Comparison of ENCODE assay signal across 12 mouse cellular contexts in genomic region chr11:8582101-8582920, GRCm38 (mm10).
DNase-seq lines count a peak whose midpoint lies in the region; ATAC-seq lines count a peak whose summit lies in the region.
"Had no signal": no experiment of that assay in that cellular context is flagged by ENCODE, and none has a peak within 500 bp of the region (broad histone marks: within the 10 kb centered on the region; RNA-seq: fewer than 3 reads in every experiment).

No protein-coding gene starts in this region.

- no peak overlapping the region for H3K9ac ChIP-seq in limb, embryonic 11.5 days (ENCODE audit: low read length)
- no peak overlapping the region for H3K9ac ChIP-seq in stomach, embryonic 16.5 days (ENCODE audit: low read length)
- H3K9ac ChIP-seq: lung, embryonic 14.5 days had no signal

- H3K4me3 ChIP-seq in limb, embryonic 11.5 days (ENCODE audit: low read depth, low read length), result no peak overlapping the region
- H3K4me3 ChIP-seq in limb, embryonic 10.5 days, result no peak overlapping the region
- H3K4me3 ChIP-seq in stomach, embryonic 16.5 days (replicated peaks; ENCODE audit: low read length), result no peak overlapping the region

- H3K4me1 ChIP-seq in limb, embryonic 11.5 days (ENCODE audit: control insufficient read depth, insufficient read depth, low read length), result peaks cover 18% of the 10 kb centered on the region
- H3K4me1 ChIP-seq in limb, embryonic 10.5 days, result peaks cover 40% of the 10 kb centered on the region
- H3K4me1 ChIP-seq in stomach, embryonic 16.5 days (ENCODE audit: control insufficient read depth, insufficient read depth, low read length), result peaks cover 20% of the 10 kb centered on the region

- H3K27me3 ChIP-seq in limb, embryonic 11.5 days (ENCODE audit: control insufficient read depth, insufficient read depth, low read length), result no peaks in the 10 kb centered on the region
- H3K27me3 ChIP-seq in limb, embryonic 10.5 days (ENCODE audit: low read depth, poor library complexity, severe bottlenecking), result no peaks in the 10 kb centered on the region
- H3K27me3 ChIP-seq in stomach, embryonic 16.5 days (ENCODE audit: control insufficient read depth, insufficient read depth, low read length), result no peaks in the 10 kb centered on the region

- H3K9me3 ChIP-seq in limb, embryonic 11.5 days (ENCODE audit: control insufficient read depth, low read length), result no peaks in the 10 kb centered on the region
- H3K9me3 ChIP-seq in limb, embryonic 10.5 days (replicated peaks), result no peaks in the 10 kb centered on the region
- H3K9me3 ChIP-seq in stomach, embryonic 16.5 days (replicated peaks; ENCODE audit: control insufficient read depth, low read length), result no peaks in the 10 kb centered on the region

- peak; percentile 44; the same call in 1 of the 2 replicates for ATAC-seq in limb, embryonic 11.5 days (ENCODE audit: insufficient number of reproducible peaks, low FRiP score, low TSS enrichment, low read depth)
- peak; percentile 68 for ATAC-seq in stomach, embryonic 16.5 days (ENCODE audit: insufficient read depth, low FRiP score)
- ATAC-seq: CD4-positive, CD25-positive, alpha-beta regulatory T cell, adult 4 months had no signal

- WGBS in limb, embryonic 11.5 days, result 88% methylated on average over 10 of the region's 10 CpGs
- WGBS in limb, embryonic 10.5 days, result 85% methylated on average over 10 of the region's 10 CpGs
- 41% methylated on average over 10 of the region's 10 CpGs for WGBS in large intestine, adult 2 months
- WGBS in stomach, embryonic 16.5 days, result 69% methylated on average over 10 of the region's 10 CpGs

- H3K4me2 ChIP-seq in limb, embryonic 11.5 days (ENCODE audit: low read depth, severe bottlenecking), result no peak overlapping the region
- no peak overlapping the region for H3K4me2 ChIP-seq in stomach, embryonic 16.5 days (ENCODE audit: low read depth, low read length)
- H3K4me2 ChIP-seq: lung, embryonic 14.5 days had no signal

- DNase-seq in limb, embryonic 11.5 days (ENCODE audit: low spot score), result no peak
- DNase-seq in limb, embryonic 10.5 days (ENCODE audit: low spot score), result no peak
- peak; percentile 40 to 62 for DNase-seq in heart, adult 9 months (ENCODE audit: low spot score in 2 of 2)
- peak; percentile 85 for DNase-seq in large intestine, adult 2 months (ENCODE audit: low read depth, low spot score)
- no peak for DNase-seq in gastrocnemius, postnatal 25 days
- no peak for DNase-seq in urinary bladder, adult 2 months (ENCODE audit: low spot score)
- DNase-seq in embryo, embryonic 11 days, result no peak
- DNase-seq: cerebellum, adult 8-10 months; kidney, postnatal 10 days; lung, embryonic 14.5 days had no signal

- no peaks in the 10 kb centered on the region for H3K36me3 ChIP-seq in limb, embryonic 11.5 days (ENCODE audit: control insufficient read depth, insufficient read depth, low read length)
- peaks cover 70% of the 10 kb centered on the region for H3K36me3 ChIP-seq in limb, embryonic 10.5 days
- H3K36me3 ChIP-seq in stomach, embryonic 16.5 days (ENCODE audit: control insufficient read depth, insufficient read depth, low read length), result 0 out of 2 replicates have a peak, but pooled peaks cover 7% of the 10 kb centered on the region

- H3K27ac ChIP-seq in limb, embryonic 11.5 days (replicated peaks; ENCODE audit: low read depth, low read length), result no peak overlapping the region
- no peak overlapping the region for H3K27ac ChIP-seq in limb, embryonic 10.5 days
- H3K27ac ChIP-seq in stomach, embryonic 16.5 days (ENCODE audit: low read length), result peak overlapping the region; percentile 60

Comparison
In these comparisons a context has a peak if more than half of its experiments do, and no peak if none do; other contexts are left out.
1. DNase-seq: peak in heart, adult 9 months (2 of 2) and large intestine, adult 2 months (single experiment); none in limb, embryonic 11.5 days (single experiment), limb, embryonic 10.5 days (single experiment), gastrocnemius, postnatal 25 days (single experiment), urinary bladder, adult 2 months (single experiment) and embryo, embryonic 11 days (single experiment).